18 mouse cellular contexts compared by ENCODE assay signal in the genomic region with DNA sequence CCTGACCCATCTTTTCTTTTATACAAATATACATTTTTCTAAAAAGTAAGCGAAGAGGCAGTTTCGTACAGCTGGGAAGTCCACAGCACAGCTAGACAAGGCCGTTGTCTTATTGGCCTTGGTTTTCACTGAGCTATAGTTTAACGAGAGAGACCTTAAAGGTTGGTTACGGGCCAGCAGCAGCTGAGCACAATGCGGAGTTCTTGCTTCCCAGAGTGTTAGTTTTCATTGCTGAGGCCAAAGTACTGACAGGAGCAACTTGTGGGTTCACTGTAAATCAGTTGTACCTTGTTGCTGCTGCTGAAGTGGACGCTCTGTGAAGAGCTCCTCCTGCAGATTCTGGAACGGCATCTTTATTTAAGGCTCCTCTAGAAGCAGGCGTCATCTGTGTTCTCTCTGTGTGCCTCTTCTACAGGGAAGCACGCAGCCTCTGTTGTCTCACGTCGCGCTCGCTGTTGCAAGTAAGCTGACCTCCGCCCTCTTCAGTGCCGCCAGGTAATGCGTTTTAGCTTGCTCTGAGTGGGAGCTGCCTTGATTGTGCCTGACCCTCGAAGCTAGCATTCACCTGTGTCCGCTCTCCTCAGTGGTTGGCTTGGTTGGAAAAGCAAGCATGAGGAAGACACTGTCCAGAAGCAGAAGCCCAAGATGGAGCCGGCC. TPM values are rescaled to one million over a fixed set of nuclear protein-coding genes. Genes with fewer than 3 reads are reported as not detected.
DNase-seq lines count a peak whose midpoint lies in the region; ATAC-seq and TF ChIP-seq lines count a peak whose summit lies in the region.
"Had no signal": no experiment of that assay in that cellular context is flagged by ENCODE, and none has a peak within 500 bp of the region (broad histone marks: within the 10 kb centered on the region; RNA-seq: fewer than 3 reads in every experiment).

No protein-coding gene starts in this region.

- H3K36me3 ChIP-seq in kidney, embryonic 15.5 days = peaks cover 87% of the 10 kb centered on the region
- H3K36me3 ChIP-seq in ES-E14 (ENCODE audit: control insufficient read depth, insufficient read depth, low read length, poor library complexity, severe bottlenecking) = peaks cover 28% of the 10 kb centered on the region
- H3K36me3 ChIP-seq in kidney, postnatal 0 days (ENCODE audit: insufficient read depth, low read length) = peaks cover 34% of the 10 kb centered on the region
- H3K36me3 ChIP-seq in limb, embryonic 14.5 days (ENCODE audit: control insufficient read depth, insufficient read depth, low read length) = peaks cover 67% of the 10 kb centered on the region

- TF ChIP-seq POLR2A in limb, embryonic 14.5 days (IDR thresholded peaks at IDR 0.05; ENCODE audit: borderline replicate concordance, extremely low read depth, insufficient read depth, insufficient read length) = no peak

- no peak for TF ChIP-seq CTCF in kidney, postnatal 0 days (IDR thresholded peaks at IDR 0.05; ENCODE audit: low read depth)

- H3K4me3 ChIP-seq in kidney, embryonic 15.5 days (replicated peaks) = no peak overlapping the region
- H3K4me3 ChIP-seq in ES-E14 (ENCODE audit: insufficient read depth in 1 of 2, low read depth in 1 of 2, low read length in 2 of 2, poor library complexity in 1 of 2, severe bottlenecking in 1 of 2) = peak overlapping the region in 1 of 2 experiments; percentile 46; a peak in 2 of 4 replicates
- H3K4me3 ChIP-seq in kidney, postnatal 0 days (replicated peaks; ENCODE audit: low read depth, low read length) = no peak overlapping the region
- no peak overlapping the region for H3K4me3 ChIP-seq in limb, embryonic 14.5 days (replicated peaks; ENCODE audit: low read length)
- H3K4me3 ChIP-seq: forebrain, embryonic 10.5 days; gastrocnemius, adult 2 months; heart, embryonic 13.5 days; liver, embryonic 13.5 days; midbrain, embryonic 13.5 days; neural tube, embryonic 13.5 days had no signal

- in situ Hi-C loops in ES-E14 (cut with MboI; ENCODE audit: low sequenced_read_pairs in 2 of 2, unreplicated experiment in 2 of 2) = no loop called here

- no peak for DNase-seq in kidney, adult 18-20 months
- DNase-seq in ES-E14 (ENCODE audit: low read depth, low spot score) = no peak
- peak; percentile 59 for DNase-seq in kidney, postnatal 0 days (ENCODE audit: low spot score)
- DNase-seq in limb, embryonic 14.5 days (ENCODE audit: low spot score) = peak; percentile 10
- no peak for DNase-seq in cerebellum, postnatal 25 days
- DNase-seq in frontal cortex, postnatal 36 days (ENCODE audit: low spot score in 2 of 2) = no peak
- DNase-seq: cerebellum, adult 2 months; gastrocnemius, adult 2 months; liver, embryonic 13.5 days; lung, postnatal 10 days; right cerebral cortex, adult 18-20 months; thymus, postnatal 14 days had no signal

- H3K27ac ChIP-seq in kidney, embryonic 15.5 days = peak overlapping the region; percentile 61
- H3K27ac ChIP-seq in ES-E14 (ENCODE audit: insufficient read depth, low read depth, low read length, poor library complexity, severe bottlenecking) = peak overlapping the region; percentile 43; the same call in 1 of the 2 replicates
- H3K27ac ChIP-seq in kidney, postnatal 0 days = peak overlapping the region; percentile 57; the same call in 1 of the 2 replicates
- H3K27ac ChIP-seq in limb, embryonic 14.5 days (replicated peaks; ENCODE audit: low read depth, low read length) = peak overlapping the region; percentile 65
- H3K27ac ChIP-seq: forebrain, embryonic 10.5 days; gastrocnemius, adult 2 months; heart, embryonic 13.5 days; liver, embryonic 13.5 days; midbrain, embryonic 13.5 days; neural tube, embryonic 13.5 days had no signal

- no peak overlapping the region for H3K4me2 ChIP-seq in kidney, embryonic 15.5 days
- no peak overlapping the region for H3K4me2 ChIP-seq in kidney, postnatal 0 days (ENCODE audit: low read length)
- H3K4me2 ChIP-seq in limb, embryonic 14.5 days (replicated peaks; ENCODE audit: low read depth, low read length, severe bottlenecking) = 0 out of 2 replicates have a peak overlapping the region, but pooled peaks have one; percentile 10
- H3K4me2 ChIP-seq: heart, embryonic 13.5 days; liver, embryonic 13.5 days; midbrain, embryonic 13.5 days; neural tube, embryonic 13.5 days had no signal

- 53% methylated on average over 20 of the region's 20 CpGs for WGBS in kidney, embryonic 15.5 days
- 43% methylated on average over 20 of the region's 20 CpGs for WGBS in kidney, postnatal 0 days
- WGBS in limb, embryonic 14.5 days = 72% methylated on average over 20 of the region's 20 CpGs

- peaks cover 15% of the 10 kb centered on the region for H3K4me1 ChIP-seq in kidney, embryonic 15.5 days
- peaks cover 0 to 3% of the 10 kb centered on the region in 2 experiments; a peak in 1 of 4 replicates for H3K4me1 ChIP-seq in ES-E14 (ENCODE audit: control insufficient read depth in 2 of 2, insufficient read depth in 2 of 2, low read length in 2 of 2, poor library complexity in 1 of 2)
- no peaks in the 10 kb centered on the region for H3K4me1 ChIP-seq in kidney, postnatal 0 days (replicated peaks; ENCODE audit: insufficient read depth, low read length)
- peaks cover 3% of the 10 kb centered on the region; the same call in 1 of the 2 replicates for H3K4me1 ChIP-seq in limb, embryonic 14.5 days (ENCODE audit: control insufficient read depth, insufficient read depth, low read length)
- H3K4me1 ChIP-seq: liver, embryonic 13.5 days; midbrain, embryonic 13.5 days had no signal

- peak; percentile 38; the same call in 1 of the 2 replicates for ATAC-seq in kidney, embryonic 15.5 days (replicated peaks; ENCODE audit: low FRiP score)
- ATAC-seq in kidney, postnatal 0 days (replicated peaks; ENCODE audit: low FRiP score, low read depth) = peak; percentile 63; the same call in 1 of the 2 replicates
- no peak for ATAC-seq in limb, embryonic 14.5 days (ENCODE audit: low FRiP score, low read depth)
- ATAC-seq: hindbrain, embryonic 16.5 days; midbrain, embryonic 13.5 days had no signal

- no peaks in the 10 kb centered on the region for H3K27me3 ChIP-seq in kidney, embryonic 15.5 days
- H3K27me3 ChIP-seq in kidney, postnatal 0 days (ENCODE audit: insufficient read depth, low read length) = no peaks in the 10 kb centered on the region
- H3K27me3 ChIP-seq in limb, embryonic 14.5 days (ENCODE audit: control insufficient read depth, insufficient read depth, low read length) = no peaks in the 10 kb centered on the region
- H3K27me3 ChIP-seq: heart, embryonic 13.5 days; liver, embryonic 13.5 days; midbrain, embryonic 13.5 days; neural tube, embryonic 13.5 days had no signal

- no peaks in the 10 kb centered on the region for H3K9me3 ChIP-seq in kidney, embryonic 15.5 days (replicated peaks)
- no peaks in the 10 kb centered on the region for H3K9me3 ChIP-seq in ES-E14 (ENCODE audit: control insufficient read depth, insufficient read depth, low read depth, low read length)
- H3K9me3 ChIP-seq in kidney, postnatal 0 days (replicated peaks; ENCODE audit: low read length) = no peaks in the 10 kb centered on the region
- H3K9me3 ChIP-seq in limb, embryonic 14.5 days (ENCODE audit: control insufficient read depth, low read length) = no peaks in the 10 kb centered on the region
- H3K9me3 ChIP-seq: forebrain, embryonic 10.5 days; heart, embryonic 13.5 days; liver, embryonic 13.5 days; midbrain, embryonic 13.5 days; neural tube, embryonic 13.5 days had no signal

- H3K9ac ChIP-seq in kidney, embryonic 15.5 days = no peak overlapping the region
- peak overlapping the region; percentile 64 for H3K9ac ChIP-seq in ES-E14 (ENCODE audit: insufficient read depth, low read depth, low read length, poor library complexity, severe bottlenecking)
- H3K9ac ChIP-seq in kidney, postnatal 0 days (ENCODE audit: low read depth, low read length) = peak overlapping the region; percentile 35; the same call in 1 of the 2 replicates
- no peak overlapping the region for H3K9ac ChIP-seq in limb, embryonic 14.5 days (ENCODE audit: low read depth, low read length, severe bottlenecking)
- H3K9ac ChIP-seq: heart, embryonic 13.5 days; liver, embryonic 13.5 days; midbrain, embryonic 13.5 days; neural tube, embryonic 13.5 days had no signal

TF ChIP-seq in ES-E14, 5 proteins besides CTCF, POLR2A, EP300 and RAD21:
- TF ChIP-seq HCFC1 (IDR thresholded peaks at IDR 0.05; ENCODE audit: borderline replicate concordance, insufficient read depth, low read length) (no peak), CHD2 (IDR thresholded peaks at IDR 0.05; ENCODE audit: low read depth, low read length) (no peak)

RNA-seq across cellular contexts. Expression of gene Rab3gap2, which starts 43.6 kb away (rescaled TPM):
- 20.2 and 20.9 TPM in 2 replicates for polyA plus RNA-seq in kidney, embryonic 15.5 days (2015; fragmentation: Nextera tagmentation; extraction: Ambion mirVana)
- total RNA-seq in ES-E14 (2012; rRNA removed) = 38.8 and 45.8 TPM in 2 replicates
- polyA plus RNA-seq in kidney, postnatal 0 days (2015; fragmentation: Nextera tagmentation; extraction: Ambion mirVana) = 15.0 and 16.7 TPM in 2 replicates
- 36.9 and 38.0 TPM in 2 replicates for polyA plus RNA-seq in limb, embryonic 14.5 days (2012; rRNA removed)
- 24.9 and 26.3 TPM in 2 replicates for polyA plus RNA-seq in limb, embryonic 14.5 days (2014; fragmentation: Nextera tagmentation; extraction: Ambion mirVana)

Comparison
In these comparisons a context has a peak if more than half of its experiments do, and no peak if none do; other contexts are left out.
1. H3K9ac ChIP-seq: peak in ES-E14 (single experiment) and kidney, postnatal 0 days (single experiment); none in kidney, embryonic 15.5 days (single experiment) and limb, embryonic 14.5 days (single experiment).
2. DNase-seq: peak in kidney, postnatal 0 days (single experiment) and limb, embryonic 14.5 days (single experiment); none in kidney, adult 18-20 months (single experiment), ES-E14 (single experiment), cerebellum, postnatal 25 days (0 of 2) and frontal cortex, postnatal 36 days (0 of 2).
3. Peak in every context shown above with its lines, with median percentiles within 50 percentile points of each other: H3K27ac ChIP-seq.